Mouse (Mus musculus): Measurements from ENCODE around the gene Wap. TPM values are rescaled to one million over a fixed set of nuclear protein-coding genes. Genes with fewer than 3 reads are reported as not detected.

Wap gene
- polyA plus RNA-seq, 1 experiment from 2014 or later: not detected

DNA sequence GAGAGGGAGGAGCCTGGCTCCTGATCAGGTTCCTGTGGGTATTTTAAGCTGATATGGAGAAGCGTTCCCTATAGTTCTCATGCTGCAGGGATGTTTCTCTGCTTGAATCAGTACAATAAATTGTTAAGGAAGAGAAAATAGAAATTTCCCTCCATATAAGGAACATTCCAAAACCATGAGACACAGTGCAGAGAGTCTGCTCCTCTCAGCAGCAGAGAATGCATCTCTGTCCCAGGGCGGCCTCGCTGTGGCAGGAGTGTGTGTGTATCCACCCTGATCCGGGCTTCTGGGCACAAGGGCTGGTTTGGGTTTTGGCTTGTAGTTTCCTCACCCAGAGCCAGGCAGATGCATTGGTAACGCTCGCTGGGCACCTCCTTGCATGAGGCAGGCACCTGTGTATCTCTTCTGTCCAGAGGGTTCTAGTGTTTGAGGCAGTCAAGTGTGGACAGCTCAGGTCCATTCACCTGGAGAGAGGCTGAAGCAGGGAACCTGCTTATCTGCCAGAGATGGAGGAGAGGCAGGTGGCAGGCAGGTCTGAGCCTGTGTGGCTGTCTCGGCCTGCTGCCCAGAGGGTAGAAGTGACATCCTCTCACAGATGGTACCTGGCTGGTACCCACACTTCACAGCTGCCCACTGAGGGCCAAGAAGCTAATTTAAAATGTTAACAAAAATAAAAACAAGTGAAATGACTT, 51.0 kb downstream of the Wap start:
- Histone ChIP-seq H3K27me3 (replicated peaks; ENCODE audit: control insufficient read depth, insufficient read depth, low read length) (no peaks in the 10 kb centered on the region), H3K9me3 (ENCODE audit: control insufficient read depth, low read length) (no peaks in the 10 kb centered on the region), H3K27ac (ENCODE audit: low read depth, low read length) (no peak overlapping the region), H3K36me3 (ENCODE audit: control insufficient read depth, insufficient read depth, low read length) (peaks cover 13% of the 10 kb centered on the region), H3K4me1 (replicated peaks; ENCODE audit: control insufficient read depth, insufficient read depth, low read length) (peaks cover 49% of the 10 kb centered on the region), H3K9ac (ENCODE audit: low read depth, low read length) (no peak overlapping the region), H3K4me3 (ENCODE audit: low read depth, low read length) (no peak overlapping the region), H3K4me2 (no peak overlapping the region)
- DNase-seq (ENCODE audit: low spot score): no peak
- WGBS: 94% methylated on average over 7 of the region's 7 CpGs
- ATAC-seq (replicated peaks; ENCODE audit: low FRiP score): no peak

DNA sequence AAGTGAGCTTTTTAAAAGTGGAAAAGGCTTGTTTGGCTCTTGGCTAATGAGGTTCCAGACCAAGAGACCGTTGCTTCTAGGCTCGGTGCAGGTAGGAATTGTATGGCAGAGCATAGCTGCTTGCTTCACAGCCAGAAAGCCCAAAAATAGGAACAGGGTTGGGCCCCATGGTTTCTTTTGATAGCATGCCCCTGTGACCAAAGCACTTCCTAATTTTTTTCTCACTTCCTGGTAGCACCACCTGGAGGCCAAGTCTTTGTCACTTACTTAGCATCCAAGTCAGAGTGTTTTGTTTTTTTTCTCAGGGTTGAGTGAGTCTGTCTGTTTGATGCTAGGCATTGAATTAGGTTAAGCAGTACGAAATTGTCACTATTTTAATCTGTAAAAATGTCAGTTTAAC, 51.8 kb downstream of the Wap start:
- peaks cover 10% of the 10 kb centered on the region for H3K36me3 ChIP-seq (ENCODE audit: control insufficient read depth, insufficient read depth, low read length)
- peak overlapping the region; percentile 36; the same call in 1 of the 2 replicates for H3K27ac ChIP-seq (ENCODE audit: low read depth, low read length)
- H3K4me2 ChIP-seq: no peak overlapping the region
- WGBS: 44% methylated on average over 3 of the region's 3 CpGs
- DNase-seq (ENCODE audit: low spot score) (no peak), ATAC-seq (replicated peaks; ENCODE audit: low FRiP score) (no peak)
- peaks cover 47% of the 10 kb centered on the region for H3K4me1 ChIP-seq (replicated peaks; ENCODE audit: control insufficient read depth, insufficient read depth, low read length)
- H3K4me3 ChIP-seq (ENCODE audit: low read depth, low read length): no peak overlapping the region
- H3K27me3 ChIP-seq (replicated peaks; ENCODE audit: control insufficient read depth, insufficient read depth, low read length): no peaks in the 10 kb centered on the region
- no peaks in the 10 kb centered on the region for H3K9me3 ChIP-seq (ENCODE audit: control insufficient read depth, low read length)
- no peak overlapping the region for H3K9ac ChIP-seq (ENCODE audit: low read depth, low read length)

DNA sequence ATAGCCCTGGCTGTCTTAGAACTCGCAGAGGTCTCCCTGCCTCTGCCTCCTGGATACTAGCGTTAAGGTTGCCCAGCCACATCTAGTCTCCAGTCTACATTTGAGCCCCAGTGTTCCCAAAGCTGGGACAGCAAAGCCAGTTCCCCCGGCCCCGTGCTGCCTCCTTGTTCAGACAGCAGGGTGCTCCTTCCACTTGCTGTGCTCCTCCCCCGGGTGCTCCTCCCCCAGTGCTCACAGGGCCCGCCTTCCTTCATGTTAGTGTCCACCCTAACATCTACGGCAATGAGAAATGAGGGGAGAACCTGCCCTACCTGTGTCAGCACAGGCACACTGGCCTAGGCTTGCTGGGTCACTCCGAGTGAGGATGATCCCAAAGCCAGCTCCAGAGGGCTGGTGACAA, 52.7 kb downstream of the Wap start:
- no peak overlapping the region for H3K9ac ChIP-seq (ENCODE audit: low read depth, low read length)
- DNase-seq (ENCODE audit: low spot score) (no peak), ATAC-seq (replicated peaks; ENCODE audit: low FRiP score) (no peak)
- 83% methylated on average over 8 of the region's 8 CpGs for WGBS
- H3K4me2 ChIP-seq: no peak overlapping the region
- no peak overlapping the region for H3K4me3 ChIP-seq (ENCODE audit: low read depth, low read length)
- peaks cover 9% of the 10 kb centered on the region for H3K36me3 ChIP-seq (ENCODE audit: control insufficient read depth, insufficient read depth, low read length)
- peak overlapping the region; percentile 19; the same call in 1 of the 2 replicates for H3K27ac ChIP-seq (ENCODE audit: low read depth, low read length)
- no peaks in the 10 kb centered on the region for H3K27me3 ChIP-seq (replicated peaks; ENCODE audit: control insufficient read depth, insufficient read depth, low read length)
- H3K4me1 ChIP-seq (replicated peaks; ENCODE audit: control insufficient read depth, insufficient read depth, low read length): peaks cover 39% of the 10 kb centered on the region
- H3K9me3 ChIP-seq (ENCODE audit: control insufficient read depth, low read length): no peaks in the 10 kb centered on the region

Other genes starting within 250 kb of the Wap start
- gene Zmiz2, start 249.6 kb downstream of the Wap start, polyA plus RNA-seq (2014; fragmentation: Nextera tagmentation; extraction: Ambion mirVana): 11.5 and 12.7 TPM in 2 replicates
- 5,363 and 5,401 TPM in 2 replicates for gene Ppia, start 223.2 kb downstream of the Wap start, polyA plus RNA-seq (2014; fragmentation: Nextera tagmentation; extraction: Ambion mirVana)
- gene H2afv, start 194.2 kb downstream of the Wap start, polyA plus RNA-seq (2014; fragmentation: Nextera tagmentation; extraction: Ambion mirVana): 242 and 254 TPM in 2 replicates
- gene Purb, start 162.7 kb downstream of the Wap start, polyA plus RNA-seq (2014; fragmentation: Nextera tagmentation; extraction: Ambion mirVana): 13.2 and 13.7 TPM in 2 replicates
- gene Myo1g, start 117.7 kb downstream of the Wap start, polyA plus RNA-seq (2014; fragmentation: Nextera tagmentation; extraction: Ambion mirVana): 5.6 and 6.0 TPM in 2 replicates
- gene Ccm2, start 91.8 kb downstream of the Wap start, polyA plus RNA-seq (2014; fragmentation: Nextera tagmentation; extraction: Ambion mirVana): 74.5 and 82.1 TPM in 2 replicates
- 2.9 and 3.6 TPM in 2 replicates for gene Nacad, start 32.6 kb downstream of the Wap start, polyA plus RNA-seq (2014; fragmentation: Nextera tagmentation; extraction: Ambion mirVana)
- 94.3 and 103 TPM in 2 replicates for gene Tbrg4, start 12.6 kb downstream of the Wap start, polyA plus RNA-seq (2014; fragmentation: Nextera tagmentation; extraction: Ambion mirVana)
- 0.34 and 0.53 TPM in 2 replicates for gene Ramp3, start 19.9 kb upstream of the Wap start, polyA plus RNA-seq (2014; fragmentation: Nextera tagmentation; extraction: Ambion mirVana)
- gene Gm11983, start 199.0 kb upstream of the Wap start, polyA plus RNA-seq (2014; fragmentation: Nextera tagmentation; extraction: Ambion mirVana): not detected in 2 replicates

All from liver, embryonic 11.5 days (tissue).